Mouse (Mus musculus): ENCODE measurements around the gene Dhx40.
"Not testable (repeated sequence)": the region's sequence is repeated elsewhere in the genome, so short reads cannot be mapped to it uniquely, and the experiment has no call there.

Dhx40 gene

GRCm38 (mm10) chr11:86751010-86751409, 56.5 kb downstream of the Dhx40 start:
- no peak for DNase-seq (ENCODE audit: low read depth)

DNA sequence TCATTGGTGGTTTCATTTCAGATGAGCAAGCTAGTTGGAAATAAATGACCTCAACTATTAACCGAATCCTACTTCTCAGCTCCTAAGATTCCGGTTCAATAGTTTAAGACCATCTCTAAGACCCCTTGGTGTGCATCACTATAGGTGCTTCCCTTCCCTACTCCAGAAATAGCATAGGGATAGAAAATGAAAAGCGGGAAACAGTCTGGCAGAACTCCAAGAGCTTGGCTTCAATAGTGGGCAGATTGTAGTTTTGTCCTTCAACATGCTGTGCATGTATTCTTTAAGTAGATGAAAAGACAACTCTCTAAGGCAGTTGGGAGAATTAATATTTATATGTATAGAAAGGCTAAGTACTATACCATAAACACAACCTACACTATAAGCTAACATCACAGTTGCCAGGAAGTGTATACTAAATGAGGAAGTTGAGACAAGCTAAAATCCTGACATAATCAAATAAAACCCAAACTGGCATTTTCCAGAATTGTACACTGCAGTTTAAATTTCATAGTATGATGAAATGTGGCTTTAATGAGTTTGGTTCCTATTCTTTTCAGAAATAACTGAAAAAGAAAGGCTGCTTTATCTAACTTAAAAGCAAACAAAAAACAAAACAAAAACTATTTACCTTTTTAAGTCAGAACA, 57.6 kb downstream of the Dhx40 start:
- DNase-seq (ENCODE audit: low read depth): no peak

DNA sequence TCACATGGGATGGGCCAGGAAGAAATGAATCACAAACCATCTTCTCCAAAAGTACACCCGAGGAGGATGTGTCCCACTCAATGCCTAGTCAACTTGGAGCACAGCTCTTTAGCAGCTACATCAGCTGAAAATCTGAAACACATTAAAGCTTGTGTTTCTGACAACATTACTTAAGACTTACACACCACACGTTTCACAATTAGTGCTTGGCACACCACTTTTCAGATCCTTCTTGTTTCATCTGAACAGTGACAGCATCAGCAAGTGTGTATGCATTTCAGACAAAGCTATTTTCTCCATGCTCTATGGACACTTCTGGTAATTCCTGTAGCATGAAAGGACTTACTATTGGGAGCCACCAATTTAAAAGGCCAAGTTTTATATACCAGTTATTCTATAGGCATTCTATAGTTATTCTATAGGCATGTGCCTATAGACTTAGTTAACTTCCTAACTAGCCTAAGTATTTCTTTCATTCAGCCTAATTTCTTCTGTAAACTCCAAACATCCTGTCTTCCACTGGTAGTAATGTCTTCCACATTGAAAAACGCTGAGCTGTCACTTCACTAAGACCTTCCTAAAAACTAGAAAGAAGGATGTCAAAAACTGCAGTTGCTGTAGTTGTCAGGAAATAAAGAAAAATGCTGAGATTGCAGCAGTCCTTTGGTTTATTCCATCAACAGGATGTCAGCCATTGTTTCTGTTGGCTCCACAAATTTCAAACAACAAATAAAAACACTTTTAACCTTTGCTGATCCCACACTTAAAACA, 61.7 kb downstream of the Dhx40 start:
- DNase-seq (ENCODE audit: low read depth): no peak

- peak; percentile 63 for DNase-seq (ENCODE audit: low read depth)
These were observed 64.9 kb downstream of the Dhx40 start for GRCm38 (mm10) chr11:86742605-86743004.

GRCm38 (mm10) chr11:86741505-86741904, 66.0 kb downstream of the Dhx40 start:
- no peak for DNase-seq (ENCODE audit: low read depth)

DNA sequence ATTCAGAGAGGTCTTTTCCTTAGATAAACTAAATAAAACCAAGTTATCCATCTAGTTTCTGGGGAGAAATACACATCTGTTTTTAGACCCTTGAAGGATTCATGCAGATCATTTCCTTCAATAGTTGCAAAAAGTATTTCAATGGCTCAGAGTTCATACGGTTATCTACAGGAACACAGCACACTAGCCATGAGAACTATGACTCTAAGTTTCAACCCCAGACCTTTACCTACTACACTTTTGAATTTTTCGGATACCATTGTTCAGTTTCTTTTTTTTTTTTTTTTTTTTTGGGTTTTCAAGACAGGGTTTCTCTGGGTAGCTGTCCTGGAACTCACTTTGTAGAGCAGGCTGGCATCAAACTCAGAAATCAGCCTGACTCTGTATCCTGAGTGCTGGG, 68.1 kb downstream of the Dhx40 start:
- no peak for DNase-seq (ENCODE audit: low read depth)

- no peak for DNase-seq (ENCODE audit: low read depth)
These were observed 68.6 kb downstream of the Dhx40 start for GRCm38 (mm10) chr11:86738956-86739355.

DNA sequence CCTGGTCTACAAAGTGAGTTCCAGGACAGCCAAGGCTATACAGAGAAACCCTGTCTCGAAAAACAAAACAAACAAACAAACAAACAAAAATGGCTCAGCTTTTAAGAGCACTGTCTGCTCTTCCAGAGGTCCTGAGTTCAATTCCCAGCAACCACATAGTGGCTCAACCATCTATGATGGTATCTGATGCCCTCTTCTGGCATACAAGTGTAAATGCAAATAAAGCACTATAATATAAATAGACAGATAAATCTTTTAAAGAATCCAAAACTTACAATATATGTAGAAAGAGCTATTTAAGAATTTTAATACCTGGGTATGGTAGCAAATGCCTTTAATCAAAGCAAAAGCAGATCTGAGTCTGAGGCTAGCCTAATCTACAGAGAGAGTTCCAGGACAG, 69.2 kb downstream of the Dhx40 start:
- not testable (repeated sequence) for DNase-seq (ENCODE audit: low read depth)

GRCm38 (mm10) chr11:86737301-86738000, 70.1 kb downstream of the Dhx40 start:
- no peak for DNase-seq (ENCODE audit: low read depth)

DNA sequence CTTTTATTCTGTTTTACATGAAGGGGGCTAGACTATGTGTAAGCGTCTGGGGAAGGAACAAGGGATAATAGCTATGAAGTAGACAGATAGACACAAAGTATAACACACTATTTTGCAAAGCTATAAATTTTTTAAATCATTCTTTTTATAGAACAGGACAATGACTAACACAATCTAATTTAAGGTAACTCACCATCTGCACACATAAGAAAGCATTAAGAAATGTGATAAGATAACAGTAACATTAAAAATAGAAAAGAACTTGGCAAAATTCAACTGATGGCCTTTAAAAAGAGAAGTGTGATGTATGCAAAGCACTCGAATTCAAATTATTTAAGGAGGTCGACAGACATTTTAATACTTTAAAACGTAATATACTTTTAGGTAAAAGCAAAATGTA, 72.6 kb downstream of the Dhx40 start:
- DNase-seq (ENCODE audit: low read depth): no peak

- no peak for DNase-seq (ENCODE audit: low read depth)
These were observed 73.2 kb downstream of the Dhx40 start for GRCm38 (mm10) chr11:86734241-86734939.

- no peak for DNase-seq (ENCODE audit: low read depth)
These were observed 76.1 kb downstream of the Dhx40 start for GRCm38 (mm10) chr11:86731443-86731842.

- no peak for DNase-seq (ENCODE audit: low read depth)
These were observed 81.9 kb downstream of the Dhx40 start for GRCm38 (mm10) chr11:86725607-86726006.

- no peak for DNase-seq (ENCODE audit: low read depth)
These were observed 82.6 kb downstream of the Dhx40 start for GRCm38 (mm10) chr11:86724982-86725381.

DNA sequence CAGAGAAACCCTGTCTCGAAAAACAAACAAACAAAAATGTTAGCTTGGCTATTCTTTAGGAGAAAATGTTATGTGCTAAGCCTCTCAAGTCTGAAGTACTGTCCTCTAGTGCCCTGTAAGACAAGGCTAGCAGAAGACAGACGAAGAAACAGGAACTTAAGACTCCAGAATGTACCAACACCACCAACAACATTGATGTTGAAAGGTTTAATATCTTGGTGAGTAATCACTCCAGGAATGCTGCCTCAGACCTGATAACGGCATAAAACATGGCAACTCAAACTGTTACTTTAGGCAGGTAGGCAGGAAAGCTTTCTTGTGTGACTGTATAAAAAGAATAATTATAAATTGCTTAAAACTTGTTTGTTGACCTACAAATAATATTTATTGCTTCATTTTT, 83.5 kb downstream of the Dhx40 start:
- DNase-seq (ENCODE audit: low read depth): no peak

DNA sequence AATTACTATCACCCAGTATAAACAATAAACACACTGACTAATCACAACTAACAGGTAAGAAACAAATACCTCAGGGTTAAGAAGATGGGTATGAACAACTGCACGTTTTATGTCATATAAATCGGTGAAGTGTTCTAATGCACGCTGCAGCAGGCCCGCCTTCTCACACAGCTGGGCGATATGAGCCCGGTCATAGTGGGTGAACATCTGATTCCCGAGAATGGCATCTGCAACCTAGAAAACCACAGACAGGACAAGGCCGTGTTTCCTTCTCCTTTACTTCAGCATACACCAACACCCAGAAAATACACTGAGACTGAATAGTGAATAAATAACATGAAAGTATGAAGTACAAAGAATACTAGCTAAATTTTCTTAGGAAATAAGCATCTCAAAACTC, 88.2 kb downstream of the Dhx40 start:
- no peak for DNase-seq (ENCODE audit: low read depth)
